Mouse (Mus musculus) v-Abl transformed pro-B cells (cell line): Measurements from ENCODE around the gene Mfsd6l.

Source experiments
- in situ Hi-C, 2 experiments: fragments of 400-800 bp; cut with MboI; formaldehyde crosslinking; loops; one replicate each; pipeline ENCODE4 v1.15.1; 2025; ENCODE audit not compliant: unreplicated experiment in 2 of 2

Gene Mfsd6l

GRCm38 (mm10) chr11:68547484-68547883, 8.5 kb upstream of the Mfsd6l start:
- in situ Hi-C loops: no loop called here

DNA sequence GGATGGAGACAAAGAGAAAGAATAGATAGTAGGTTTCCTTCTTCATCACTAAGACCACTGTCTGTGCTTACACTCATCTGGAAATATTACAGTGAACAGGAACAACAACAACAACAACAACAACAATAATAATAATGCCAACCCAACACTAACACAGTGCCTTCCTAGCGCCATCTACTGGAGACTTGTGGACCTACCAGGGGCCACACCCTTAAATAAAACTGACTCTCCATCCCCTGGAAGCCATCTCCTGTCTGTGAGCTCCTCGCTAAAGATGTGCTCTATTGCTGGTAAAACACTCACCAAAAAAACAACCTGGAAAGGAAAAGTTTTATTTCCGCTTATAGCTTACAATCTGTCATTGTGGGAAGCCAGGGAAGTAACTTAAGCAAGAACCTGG, 6.4 kb upstream of the Mfsd6l start:
- in situ Hi-C loops: no loop called here

GRCm38 (mm10) chr11:68550358-68550757, 5.6 kb upstream of the Mfsd6l start:
- in situ Hi-C loops: loop anchor here (5.0 to 25.0 kb wide), 5 partner anchors 63 to 556 kb away; partner anchors contain the start of genes Pik3r5 (in 1 of the 2) and Rangrf (in 1 of the 2)

DNA sequence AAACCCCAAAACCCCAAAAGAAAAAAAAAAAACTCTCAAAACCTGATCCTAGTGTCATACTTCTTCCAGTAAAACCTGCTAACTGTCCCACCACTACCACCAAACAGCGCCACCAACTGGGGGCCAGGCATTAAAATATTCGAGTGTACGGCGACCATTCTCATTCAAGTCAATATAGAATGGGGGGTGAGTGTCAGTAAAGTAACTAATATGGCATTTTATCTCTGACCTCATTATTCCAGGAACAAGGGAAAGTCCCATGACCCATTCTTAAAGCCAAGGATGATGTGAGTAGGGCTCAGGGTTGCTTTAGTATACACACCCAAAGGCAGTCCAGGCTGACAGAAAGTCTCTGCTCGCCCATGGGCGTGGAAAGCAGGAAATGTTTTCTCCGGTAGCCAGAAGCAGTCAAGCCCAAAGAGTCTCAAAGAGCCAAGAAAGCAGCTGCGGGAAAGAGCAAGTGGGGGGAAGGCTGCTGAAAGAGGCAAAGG, 2.0 kb upstream of the Mfsd6l start:
- in situ Hi-C loops: loop anchor here (5.0 to 25.0 kb wide), 5 partner anchors 67 to 559 kb away; partner anchors contain the start of genes Pik3r5 (in 1 of the 2) and Rangrf (in 1 of the 2)

DNA sequence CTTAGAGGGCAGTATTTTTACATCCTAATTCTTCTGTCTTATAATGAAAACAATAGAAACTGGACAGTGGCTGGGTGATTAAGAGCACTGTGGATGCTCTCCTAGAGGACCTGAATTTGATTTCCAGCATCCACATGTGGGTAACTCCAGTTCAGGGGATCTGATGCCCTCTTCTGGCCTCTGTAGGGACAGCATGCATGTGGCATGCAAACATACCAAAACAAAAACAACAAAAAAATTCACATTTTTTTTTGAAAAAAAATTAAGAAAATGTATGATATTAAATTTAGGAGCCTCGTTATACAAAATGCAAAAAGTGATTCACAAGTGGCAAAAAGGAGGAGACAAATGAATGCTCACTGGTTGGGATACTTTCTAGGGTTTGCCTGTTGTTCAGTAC, 3.6 kb downstream of the Mfsd6l start:
- in situ Hi-C loops: loop anchor here (5.0 to 25.0 kb wide), 3 partner anchors 428 to 565 kb away; partner anchors contain the start of gene Rangrf (in 1 of the 2)

DNA sequence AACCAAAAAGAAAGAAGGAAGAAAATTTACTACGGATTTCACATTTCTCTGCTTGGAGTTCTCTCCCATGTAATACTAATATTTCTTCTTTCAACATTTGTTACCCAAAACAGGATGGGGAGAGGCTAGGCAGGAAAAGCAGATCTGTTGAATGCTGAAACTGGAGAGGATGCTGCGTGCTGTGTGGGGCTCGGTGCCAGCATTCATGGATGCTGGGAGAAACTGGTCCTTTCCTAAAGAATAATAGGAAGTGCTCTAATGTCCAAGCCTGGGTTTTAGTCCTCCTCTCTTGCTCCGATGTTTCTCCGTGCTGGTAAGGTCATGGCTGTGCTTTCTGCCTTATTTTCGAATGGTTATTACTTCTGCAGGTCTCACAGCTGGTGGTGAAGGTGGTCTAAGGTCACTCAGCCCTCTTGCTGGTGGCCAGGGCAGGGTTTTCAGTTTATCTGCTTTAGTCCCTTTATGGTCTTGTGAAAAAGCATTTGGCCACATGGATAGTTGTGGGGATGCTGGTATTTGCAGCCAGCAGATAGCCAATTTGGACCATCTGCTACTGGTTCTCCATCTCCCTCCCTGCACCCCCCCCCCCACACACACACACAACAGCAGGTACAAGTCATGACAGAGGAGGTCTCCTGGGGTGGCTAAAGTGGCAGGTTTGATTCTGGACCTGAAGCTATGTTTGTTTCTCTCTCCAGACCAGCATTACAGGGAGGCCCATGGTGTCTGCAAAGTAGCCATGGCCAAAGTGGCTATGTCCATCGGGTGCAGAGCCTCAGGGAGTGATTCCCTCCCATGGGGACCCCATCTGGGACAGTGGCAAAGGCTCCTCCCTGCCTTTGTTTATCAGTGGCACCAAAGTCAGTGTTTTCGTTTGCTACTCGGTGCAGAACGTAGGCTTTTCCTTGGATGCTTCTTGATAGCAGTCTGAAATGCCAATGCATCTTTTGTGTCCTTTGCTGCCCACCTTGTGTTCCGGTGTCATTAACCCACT, 6.3 kb downstream of the Mfsd6l start:
- in situ Hi-C loops: loop anchor here in 1 of 2 experiments (25.0 kb wide), 1 partner anchor 425 kb away; the partner anchor contains the start of gene Rangrf

- in situ Hi-C loops: loop anchor here in 1 of 2 experiments (25.0 kb wide), 1 partner anchor 423 kb away; the partner anchor contains the start of gene Rangrf
These were observed 8.5 kb downstream of the Mfsd6l start for GRCm38 (mm10) chr11:68564356-68565031.

GRCm38 (mm10) chr11:68565032-68565429, 9.0 kb downstream of the Mfsd6l start:
- in situ Hi-C loops: loop anchor here in 1 of 2 experiments (25.0 kb wide), 1 partner anchor 422 kb away; the partner anchor contains the start of gene Rangrf

DNA sequence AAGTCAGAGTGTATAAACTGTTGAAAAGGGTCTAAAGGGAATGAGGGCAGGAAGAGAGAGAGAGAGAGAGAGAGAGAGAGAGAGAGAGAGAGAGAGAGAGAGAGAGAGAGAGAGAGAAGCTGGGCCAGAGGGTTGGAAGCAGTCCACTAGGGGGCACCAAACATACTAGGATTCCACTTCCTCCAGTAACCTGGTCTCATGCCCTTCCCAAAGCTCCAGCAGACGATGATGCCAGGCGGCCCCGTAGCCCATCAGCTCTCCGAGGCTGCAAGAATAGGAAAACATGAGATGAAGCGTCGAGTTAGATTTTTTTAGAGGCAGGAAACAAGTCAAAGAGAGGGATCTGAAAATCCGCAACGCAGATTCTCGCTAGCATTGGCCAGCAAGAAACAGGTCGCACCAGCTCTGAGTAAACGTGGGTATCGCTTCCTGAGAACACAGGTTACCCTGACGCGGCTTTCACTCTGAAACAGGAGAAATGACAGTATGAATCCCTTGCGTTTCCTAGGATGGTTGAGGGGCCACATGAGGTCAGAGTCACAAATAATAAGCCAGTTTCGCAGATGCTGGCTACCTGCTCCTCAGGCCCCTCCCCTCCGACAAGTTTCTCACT, 10.6 kb downstream of the Mfsd6l start:
- in situ Hi-C loops: loop anchor here in 1 of 2 experiments (25.0 kb wide), 1 partner anchor 421 kb away; the partner anchor contains the start of gene Rangrf

DNA sequence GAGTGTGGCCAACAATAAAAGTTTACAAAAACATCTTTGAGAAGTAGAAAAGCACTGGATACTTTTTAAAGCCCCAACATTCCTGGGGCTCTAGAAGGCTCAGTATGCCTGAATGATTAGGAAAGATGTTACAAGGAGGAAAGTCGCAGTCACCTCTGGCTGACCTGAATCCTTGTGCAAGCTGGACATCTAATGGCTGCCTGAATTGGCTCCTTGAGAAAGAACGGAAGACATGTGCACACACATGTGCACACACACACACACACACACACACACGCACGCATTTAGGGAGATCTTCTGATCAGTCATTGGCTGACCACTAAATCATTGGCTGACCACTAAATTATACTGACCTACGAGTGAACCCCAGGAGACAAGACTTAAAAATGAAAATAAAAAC, 14.9 kb downstream of the Mfsd6l start:
- in situ Hi-C loops: loop anchor here in 1 of 2 experiments (5.0 to 25.0 kb wide), 2 partner anchors 306 to 416 kb away; partner anchors contain the start of gene Rangrf

- in situ Hi-C loops: no loop called here
These were observed 21.1 kb downstream of the Mfsd6l start for GRCm38 (mm10) chr11:68577076-68577475.

GRCm38 (mm10) chr11:68579462-68579881, 23.5 kb downstream of the Mfsd6l start:
- in situ Hi-C loops: no loop called here

DNA sequence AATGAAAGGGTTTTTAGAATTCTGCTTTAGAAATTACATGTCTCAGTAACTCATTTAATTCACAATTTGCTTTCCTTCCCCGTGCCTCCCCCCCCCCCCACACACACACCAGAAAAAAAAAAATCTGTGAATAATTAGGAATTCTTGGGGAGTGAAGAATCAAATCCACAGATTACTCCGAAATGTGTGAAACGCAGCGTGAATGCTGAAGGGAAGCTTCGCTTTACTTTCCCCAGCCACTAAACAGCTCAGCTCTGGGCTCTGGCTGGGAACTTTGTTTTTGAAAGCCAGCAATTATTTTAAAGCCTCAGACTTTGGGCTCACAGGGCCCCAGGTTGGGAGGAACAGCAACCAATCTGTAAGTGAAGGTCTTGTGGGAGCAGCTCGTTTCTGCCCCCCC, 24.6 kb downstream of the Mfsd6l start:
- in situ Hi-C loops: no loop called here

DNA sequence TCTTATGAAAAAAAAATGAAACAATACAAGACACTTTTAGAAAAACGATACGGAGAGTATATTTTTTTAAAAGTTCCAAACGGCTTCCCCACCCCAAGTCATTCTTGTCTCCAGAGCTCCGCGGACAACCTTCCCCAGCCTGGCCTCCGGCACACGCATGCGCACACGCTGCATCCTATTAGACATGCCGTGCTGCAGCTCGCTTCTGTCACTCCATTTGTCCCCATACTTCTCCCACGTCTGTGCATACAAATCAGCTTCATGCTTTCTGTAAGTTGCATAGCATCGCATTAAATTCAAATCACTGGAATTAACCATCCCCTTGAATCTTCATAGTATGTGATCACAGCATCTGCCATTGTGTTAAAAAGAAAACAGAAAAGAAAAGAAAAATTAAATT, 27.2 kb downstream of the Mfsd6l start:
- in situ Hi-C loops: no loop called here

- in situ Hi-C loops: no loop called here
These were observed 28.0 kb downstream of the Mfsd6l start for GRCm38 (mm10) chr11:68583906-68584480.

- in situ Hi-C loops: loop anchor here (5.0 kb wide), 2 partner anchors 221 to 291 kb away; no protein-coding TSS in a partner anchor
These were observed 29.9 kb downstream of the Mfsd6l start for GRCm38 (mm10) chr11:68585890-68586289.

DNA sequence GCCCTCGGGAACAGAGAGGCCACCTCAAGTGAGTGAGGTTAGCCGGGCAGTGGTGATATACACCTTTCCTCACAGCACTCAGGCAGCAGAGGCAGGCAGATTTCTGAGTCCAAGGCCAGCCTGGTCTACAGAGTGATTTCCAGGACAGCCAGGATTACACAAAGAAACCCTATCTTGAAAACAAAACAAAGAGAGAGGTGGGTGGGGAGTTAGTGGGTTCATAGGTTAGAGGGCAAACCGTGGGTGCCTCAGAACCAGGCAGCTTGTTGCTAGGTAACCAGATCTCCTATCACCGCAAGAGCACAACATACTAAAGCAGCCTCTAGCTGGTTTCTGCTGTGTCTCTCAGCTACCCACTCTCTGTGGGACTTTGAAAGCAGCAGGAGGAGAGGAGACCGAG, 30.7 kb downstream of the Mfsd6l start, which contains the start of gene Ccdc42:
TSS of gene Ccdc42 (plus strand) at position 301 of the 400 bp plus-strand sequence.
- in situ Hi-C loops: loop anchor here (5.0 kb wide), 2 partner anchors 221 to 291 kb away; no protein-coding TSS in a partner anchor

- in situ Hi-C loops: loop anchor here (5.0 kb wide), 2 partner anchors 218 to 288 kb away; no protein-coding TSS in a partner anchor
These were observed 33.2 kb downstream of the Mfsd6l start for GRCm38 (mm10) chr11:68589055-68589809.

DNA sequence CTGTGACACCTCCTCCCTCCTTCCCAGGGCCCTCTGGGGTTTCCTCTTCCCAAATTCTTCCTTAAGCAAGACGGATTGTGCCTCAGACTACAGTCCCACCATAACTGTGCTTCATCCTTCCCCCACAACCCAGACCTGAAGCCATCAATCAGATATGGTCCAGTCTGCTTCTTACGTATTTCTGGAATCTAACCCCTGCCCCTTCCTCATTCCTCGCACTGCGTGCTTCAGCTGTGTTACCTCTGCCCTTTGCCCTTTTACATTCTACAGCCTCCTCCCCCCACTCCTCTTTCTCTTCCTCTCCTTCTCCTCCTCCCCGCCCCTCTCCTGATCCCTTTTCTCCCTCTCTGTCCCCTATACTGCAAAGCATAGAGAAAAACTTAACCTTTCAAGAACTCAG, 35.7 kb downstream of the Mfsd6l start:
- in situ Hi-C loops: loop anchor here in 1 of 2 experiments (5.0 kb wide), 1 partner anchor 121 kb away; no protein-coding TSS in a partner anchor
